Mouse (Mus musculus) limb, embryonic 13.5 days (tissue): ENCODE data around the gene Cd2bp2. TPM values are rescaled to one million over a fixed set of nuclear protein-coding genes. Genes with fewer than 3 reads are reported as not detected.

ENCODE experiments used
- ATAC-seq: fragments of 200-750 bp; cut with Nextera tagmentation; 2 replicates; pipeline ENCODE4 v1.8.0; 2017; ENCODE audit warnings: low read depth, moderate number of reproducible peaks, moderate TSS enrichment; ENCODE audit not compliant: low FRiP score
- H3K27ac ChIP-seq: fragments of 300-500 bp; sonication (generic); 2 replicates; pipeline ENCODE4 v1.5.1; 2015; ENCODE audit warnings: inconsistent platforms, mild to moderate bottlenecking, moderate library complexity
- H3K27me3 ChIP-seq: fragments of 300-500 bp; sonication (generic); 2 replicates; pipeline ENCODE4 v1.6.1; 2015; ENCODE audit warnings: mild to moderate bottlenecking, inconsistent platforms
- H3K36me3 ChIP-seq: fragments of 300-500 bp; sonication (generic); 2 replicates; pipeline ENCODE4 v1.6.1; 2015; ENCODE audit warnings: inconsistent platforms, mild to moderate bottlenecking, moderate library complexity
- H3K4me1 ChIP-seq: fragments of 300-500 bp; sonication (generic); 2 replicates; pipeline ENCODE4 v1.6.1; 2015; ENCODE audit warnings: inconsistent platforms
- H3K4me2 ChIP-seq: fragments of 300-500 bp; sonication (generic); replicated peaks from 2 replicates; pipeline ENCODE4 v1.6.1; 2015; ENCODE audit warnings: inconsistent platforms, mild to moderate bottlenecking, moderate library complexity
- H3K4me3 ChIP-seq: fragments of 300-500 bp; sonication (generic); 2 replicates; pipeline ENCODE4 v1.5.1; 2015; ENCODE audit warnings: moderate library complexity, mild to moderate bottlenecking, inconsistent platforms
- H3K9ac ChIP-seq: fragments of 300-500 bp; sonication (generic); 2 replicates; pipeline ENCODE4 v1.6.1; 2015; ENCODE audit warnings: mild to moderate bottlenecking, inconsistent platforms
- H3K9me3 ChIP-seq: fragments of 300-500 bp; sonication (generic); 2 replicates; pipeline ENCODE4 v1.6.1; 2016; ENCODE audit warnings: inconsistent platforms
- WGBS: fragments of 180-500 bp; shearing (Covaris S2); methylation state at CpG from one replicate; pipeline ENCODE4 v1.1.7; 2015; 5-methylcytosine and 5-hydroxymethylcytosine counted together
- polyA plus RNA-seq: library from polyadenylated mRNA; unstranded; fragments of >200 nt; fragmentation: Nextera tagmentation; extraction: Ambion mirVana; gene quantifications from 2 replicates; pipeline ENCODE4 v1.2.1, GENCODE M21; 2015

Cd2bp2 gene
- polyA plus RNA-seq, 1 experiment from 2014 or later, result 72.4 TPM

DNA sequence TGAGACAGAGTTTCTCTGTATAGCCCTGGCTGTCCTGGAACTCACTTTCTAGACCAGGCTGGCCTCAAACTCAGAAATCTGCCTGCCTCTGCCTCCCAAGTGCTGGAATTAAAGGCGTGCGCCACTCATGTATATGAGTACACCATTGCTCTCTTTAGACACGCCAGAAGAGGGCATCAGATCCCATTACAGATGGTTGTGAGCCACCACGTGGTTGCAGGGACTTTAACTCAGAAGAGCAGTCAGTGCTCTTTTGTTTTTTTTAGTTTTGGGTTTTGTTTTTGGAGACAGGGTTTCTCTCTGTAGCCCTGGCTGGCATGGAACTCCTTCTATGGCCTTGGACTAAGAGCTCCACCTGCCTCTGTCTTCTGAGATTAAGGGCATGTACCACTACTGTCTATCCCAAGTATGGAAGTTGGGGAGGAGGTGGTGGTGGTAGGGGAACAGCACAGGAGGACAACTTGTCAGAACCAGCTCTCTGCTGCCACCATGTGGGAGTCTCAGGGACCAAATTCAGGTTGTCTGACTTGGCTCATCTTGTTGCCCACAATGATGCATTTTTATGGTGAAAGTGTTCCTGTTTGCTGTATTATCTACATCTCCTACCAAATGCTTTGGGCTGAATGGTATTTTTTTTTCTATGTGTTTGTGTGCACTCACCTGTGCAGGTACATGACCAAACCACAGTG lies 32.9 kb upstream of the Cd2bp2 start:
- peaks cover 23% of the 10 kb centered on the region for H3K4me1 ChIP-seq
- H3K36me3 ChIP-seq, result peaks cover 30% of the 10 kb centered on the region
- no peak overlapping the region for H3K9ac ChIP-seq
- no peak overlapping the region for H3K4me3 ChIP-seq
- WGBS, result 69% methylated on average over 4 of the region's 4 CpGs
- H3K27ac ChIP-seq, result no peak overlapping the region
- no peaks in the 10 kb centered on the region for H3K27me3 ChIP-seq
- no peaks in the 10 kb centered on the region for H3K9me3 ChIP-seq
- no peak for ATAC-seq
- H3K4me2 ChIP-seq, result no peak overlapping the region

DNA sequence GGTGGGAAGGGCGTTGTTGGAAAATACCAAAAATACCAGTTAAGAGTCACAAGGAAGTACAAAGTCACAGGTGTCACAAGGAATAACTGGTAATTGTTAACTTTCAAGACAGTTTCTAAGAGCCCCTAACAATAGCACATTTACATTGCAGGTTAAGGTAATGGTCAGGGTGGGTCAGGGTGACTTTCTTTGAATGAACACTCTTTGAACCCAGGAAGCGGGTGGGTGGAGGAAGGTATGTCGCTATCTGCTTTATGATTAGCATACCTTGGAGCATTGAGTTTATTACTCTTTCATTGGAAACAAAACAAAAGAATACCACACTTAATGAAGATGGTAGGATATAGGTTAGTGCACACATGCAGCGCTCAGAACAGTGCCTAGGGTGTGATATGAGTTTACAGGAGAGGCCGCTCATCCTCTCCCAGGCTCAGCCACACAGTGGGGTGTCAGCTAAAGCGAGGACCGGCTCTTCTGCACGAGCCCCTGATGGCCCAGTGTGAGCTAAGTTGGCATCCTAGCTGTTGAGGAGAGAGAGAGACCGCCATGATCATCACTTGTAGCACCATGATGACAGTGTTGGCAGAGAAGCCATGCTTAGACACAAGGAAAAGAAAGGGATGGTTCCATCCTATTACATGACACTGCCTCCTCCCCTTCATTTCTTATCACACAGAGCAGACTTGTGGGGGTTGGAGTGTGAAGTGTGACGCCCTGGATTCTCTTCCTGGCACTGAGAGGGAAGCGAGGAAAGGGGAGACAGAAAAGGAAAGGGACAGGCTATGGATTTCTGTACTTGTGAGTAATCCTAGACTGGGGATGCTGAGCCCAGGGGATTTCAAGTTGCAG lies 29.5 kb upstream of the Cd2bp2 start:
- H3K4me2 ChIP-seq, result no peak overlapping the region
- ATAC-seq, result no peak
- WGBS, result 86% methylated on average over 11 of the region's 11 CpGs

DNA sequence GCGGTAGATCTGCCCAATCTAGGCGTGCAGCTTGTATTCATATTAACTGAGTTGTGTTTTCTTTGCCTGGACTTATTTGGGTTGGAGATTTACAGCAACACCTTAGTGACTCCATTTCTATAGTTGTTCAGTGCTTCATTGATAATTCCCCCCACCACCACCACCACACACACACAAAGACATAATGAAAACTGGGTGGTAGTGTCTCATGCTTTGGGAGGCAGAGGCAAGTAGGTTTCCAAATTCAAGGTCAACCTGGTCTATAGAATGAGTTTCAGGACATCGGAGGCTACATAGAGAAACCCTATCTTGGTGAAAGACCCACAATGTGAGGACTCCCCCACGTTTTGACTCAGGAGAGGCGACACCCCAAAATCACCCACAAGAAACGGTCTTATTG lies 28.8 kb upstream of the Cd2bp2 start:
- H3K27ac ChIP-seq, result no peak overlapping the region

More for the DNA sequence above, 29.5 kb upstream of the Cd2bp2 start:
- H3K36me3 ChIP-seq, result peaks cover 21% of the 10 kb centered on the region
- no peaks in the 10 kb centered on the region for H3K9me3 ChIP-seq
- H3K9ac ChIP-seq, result no peak overlapping the region
- no peaks in the 10 kb centered on the region for H3K27me3 ChIP-seq
- no peak overlapping the region for H3K27ac ChIP-seq
- H3K4me1 ChIP-seq, result peaks cover 7% of the 10 kb centered on the region
- no peak overlapping the region for H3K4me3 ChIP-seq

DNA sequence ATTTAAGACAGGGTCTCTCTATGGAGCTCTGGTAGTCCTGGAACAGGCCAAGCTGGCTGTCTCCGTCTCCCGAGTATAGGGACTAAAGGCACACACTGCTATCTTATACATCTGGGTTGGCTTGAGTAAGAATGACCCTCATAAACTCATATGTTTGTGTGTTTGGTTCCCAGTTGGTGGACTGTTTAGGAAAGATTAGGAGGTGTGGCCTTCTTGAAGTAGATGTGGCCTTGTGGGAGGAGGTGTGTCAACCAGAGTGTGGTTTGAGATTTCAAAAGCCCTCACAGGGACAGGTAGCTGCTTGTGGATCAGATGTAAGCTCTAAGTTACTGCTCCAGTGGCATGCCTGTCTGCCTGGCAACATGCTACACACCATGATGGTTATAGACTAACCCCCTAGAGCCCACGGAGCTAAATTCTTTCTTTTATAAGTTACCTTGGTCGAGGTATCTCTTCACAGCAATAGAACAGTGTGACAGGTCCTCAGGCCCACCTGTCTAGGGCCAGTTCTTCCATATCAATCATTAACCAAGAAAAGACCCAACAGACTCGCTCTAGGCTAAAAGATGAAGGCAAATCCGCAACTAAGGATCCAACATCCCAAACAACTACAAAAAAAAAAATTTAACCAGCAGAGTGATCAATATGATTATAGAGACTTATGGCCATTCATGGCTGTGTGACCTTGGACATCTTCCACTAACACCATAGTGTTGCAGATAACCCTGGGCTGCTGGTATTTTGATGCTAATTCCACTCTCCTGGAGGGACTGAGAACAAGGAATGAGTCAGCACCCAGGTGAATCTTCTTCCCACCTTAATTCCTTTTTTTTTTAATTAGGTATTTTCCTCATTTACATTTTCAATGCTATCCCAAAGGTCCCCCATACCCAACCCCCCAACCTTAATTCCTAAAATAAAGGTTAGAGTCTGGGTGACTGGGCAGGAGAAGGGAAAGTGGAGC lies 27.9 kb upstream of the Cd2bp2 start:
- no peaks in the 10 kb centered on the region for H3K9me3 ChIP-seq
- no peak overlapping the region for H3K27ac ChIP-seq
- no peak overlapping the region for H3K4me2 ChIP-seq
- H3K27me3 ChIP-seq, result no peaks in the 10 kb centered on the region
- no peak overlapping the region for H3K9ac ChIP-seq
- no peak overlapping the region for H3K4me3 ChIP-seq
- no peak for ATAC-seq
- peaks cover 5% of the 10 kb centered on the region; the same call in 1 of the 2 replicates for H3K36me3 ChIP-seq
- whole genome bisulfite sequencing, result 84% methylated on average over 6 of the region's 6 CpGs
- no peaks in the 10 kb centered on the region for H3K4me1 ChIP-seq

More for the DNA sequence above, 28.8 kb upstream of the Cd2bp2 start:
- H3K9me3 ChIP-seq, result no peaks in the 10 kb centered on the region
- 90% methylated on average over 6 of the region's 6 CpGs for WGBS
- no peak overlapping the region for H3K4me2 ChIP-seq
- H3K27me3 ChIP-seq, result no peaks in the 10 kb centered on the region
- H3K4me3 ChIP-seq, result no peak overlapping the region
- H3K4me1 ChIP-seq, result no peaks in the 10 kb centered on the region
- H3K36me3 ChIP-seq, result peaks cover 13% of the 10 kb centered on the region
- ATAC-seq, result no peak
- no peak overlapping the region for H3K9ac ChIP-seq

DNA sequence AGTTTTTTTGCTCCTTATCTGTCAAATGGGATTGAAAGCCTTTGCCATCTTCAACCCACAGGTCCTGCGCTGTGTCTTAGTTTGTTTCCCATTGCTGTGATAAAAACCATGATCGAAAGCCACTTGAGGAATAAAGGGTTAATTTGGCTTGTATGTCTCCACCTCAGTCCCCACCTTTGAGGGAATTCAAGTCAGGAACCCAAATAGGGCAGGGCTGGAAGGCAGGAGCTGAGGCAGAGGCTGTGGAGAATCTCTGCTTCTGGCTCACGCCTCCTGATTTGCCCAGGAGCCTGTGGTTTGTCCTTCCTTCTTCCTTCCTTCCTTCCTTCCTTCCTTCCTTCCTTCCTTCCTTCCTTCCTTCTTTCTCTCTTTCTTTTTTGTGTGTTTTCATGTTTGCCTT lies 27.3 kb upstream of the Cd2bp2 start:
- no peak for ATAC-seq
- H3K9ac ChIP-seq, result no peak overlapping the region
- H3K4me1 ChIP-seq, result no peaks in the 10 kb centered on the region
- H3K4me2 ChIP-seq, result no peak overlapping the region
- H3K4me3 ChIP-seq, result no peak overlapping the region
- no peak overlapping the region for H3K27ac ChIP-seq
- 97% methylated on average over 3 of the region's 3 CpGs for WGBS
- H3K36me3 ChIP-seq, result 0 out of 2 replicates have a peak, but pooled peaks cover 4% of the 10 kb centered on the region
- no peaks in the 10 kb centered on the region for H3K27me3 ChIP-seq
- no peaks in the 10 kb centered on the region for H3K9me3 ChIP-seq

DNA sequence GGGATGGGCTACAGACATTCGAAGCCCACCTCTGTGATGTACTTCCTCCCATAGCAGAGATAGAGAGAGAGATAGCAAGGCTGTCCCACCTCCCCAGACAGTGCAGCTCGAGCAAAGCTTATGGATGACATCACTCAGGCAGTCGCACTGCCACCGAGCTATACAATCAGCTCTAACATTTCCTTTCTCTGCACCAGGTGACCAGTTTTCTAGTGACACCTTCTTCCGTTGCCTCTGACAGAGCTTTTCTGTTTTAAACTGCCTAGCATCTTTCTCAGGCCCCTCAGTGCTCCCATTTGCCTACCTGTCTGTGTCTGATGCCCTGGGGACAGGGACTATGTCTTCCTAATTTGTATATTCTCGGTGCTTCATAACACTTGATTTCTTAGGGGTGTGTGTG lies 24.6 kb upstream of the Cd2bp2 start:
- H3K27me3 ChIP-seq, result no peaks in the 10 kb centered on the region
- H3K27ac ChIP-seq, result no peak overlapping the region
- H3K4me2 ChIP-seq, result no peak overlapping the region
- H3K36me3 ChIP-seq, result 0 out of 2 replicates have a peak, but pooled peaks cover under 1% of the 10 kb centered on the region
- 0 out of 2 replicates have a peak, but pooled peaks cover 3% of the 10 kb centered on the region for H3K4me1 ChIP-seq
- no peak overlapping the region for H3K4me3 ChIP-seq
- no peak overlapping the region for H3K9ac ChIP-seq
- ATAC-seq, result no peak
- no peaks in the 10 kb centered on the region for H3K9me3 ChIP-seq
- 82% methylated on average over 6 of the region's 6 CpGs for WGBS

DNA sequence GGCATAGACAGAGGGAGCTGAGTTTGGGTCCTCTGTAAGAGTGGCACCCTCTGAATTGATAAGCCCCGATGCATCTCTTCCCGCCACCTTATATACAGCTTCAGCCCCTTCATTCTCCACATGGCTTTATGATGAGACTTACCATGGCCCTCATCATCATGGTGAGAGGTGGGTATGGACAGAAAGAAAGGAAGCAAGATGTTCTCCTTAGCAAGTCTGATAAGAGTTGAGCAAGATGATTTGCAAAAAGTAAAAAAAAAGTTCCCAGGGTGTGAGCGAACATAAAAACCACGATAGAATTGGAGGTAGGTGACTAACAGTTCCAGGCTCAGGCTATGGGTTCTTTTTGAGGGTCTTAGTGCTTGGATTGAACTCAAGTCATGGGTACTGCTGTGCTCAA lies 22.8 kb upstream of the Cd2bp2 start:
- Histone ChIP-seq H3K27ac (no peak overlapping the region), H3K4me2 (no peak overlapping the region), H3K9ac (no peak overlapping the region), H3K27me3 (peaks cover 5% of the 10 kb centered on the region; the same call in 1 of the 2 replicates), H3K9me3 (no peaks in the 10 kb centered on the region), H3K4me1 (peaks cover 19% of the 10 kb centered on the region), H3K36me3 (no peaks in the 10 kb centered on the region), H3K4me3 (no peak overlapping the region)
- 94% methylated on average over 4 of the region's 4 CpGs for WGBS
- no peak for ATAC-seq

DNA sequence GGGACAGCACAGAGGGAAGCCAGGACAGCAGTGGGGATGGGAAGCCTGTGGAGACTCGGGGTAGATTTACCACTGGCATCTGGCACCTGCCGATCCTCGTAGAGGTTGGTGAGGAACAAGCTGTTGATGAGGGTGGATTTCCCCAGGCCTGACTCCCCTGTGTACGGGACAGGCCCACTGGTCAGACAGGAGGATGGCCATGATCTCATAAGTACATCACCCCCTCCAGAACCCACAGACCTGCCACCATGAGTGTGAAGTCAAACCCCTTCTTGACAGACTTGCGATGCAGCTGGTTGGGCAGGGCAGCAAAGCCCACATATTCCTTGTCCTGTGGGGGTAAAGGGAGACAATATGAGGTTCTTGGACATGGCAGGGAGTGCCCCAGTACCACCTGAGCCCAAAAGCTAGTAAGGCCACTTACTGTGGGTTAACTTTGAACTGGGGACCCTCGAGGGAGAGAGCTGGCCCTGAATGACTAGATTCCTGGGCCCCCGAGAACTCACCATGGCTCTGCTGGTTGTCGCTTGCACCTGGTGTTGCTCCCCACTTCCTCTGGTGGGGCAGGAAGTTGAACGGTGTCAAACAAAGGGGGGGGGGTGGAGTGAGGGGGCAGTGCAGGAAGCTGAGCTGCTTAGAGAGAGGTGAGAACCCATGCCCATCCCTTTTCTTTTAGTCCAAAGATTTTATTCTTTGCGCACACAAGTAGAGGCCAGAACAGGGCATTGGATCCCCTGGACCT lies 22.2 kb upstream of the Cd2bp2 start:
- Histone ChIP-seq H3K36me3 (no peaks in the 10 kb centered on the region), H3K9ac (no peak overlapping the region), H3K4me3 (no peak overlapping the region), H3K4me2 (no peak overlapping the region), H3K27me3 (peaks cover 9% of the 10 kb centered on the region; the same call in 1 of the 2 replicates), H3K4me1 (peaks cover 19% of the 10 kb centered on the region), H3K9me3 (no peaks in the 10 kb centered on the region), H3K27ac (no peak overlapping the region)
- no peak for ATAC-seq
- WGBS, result 69% methylated on average over 10 of the region's 10 CpGs

DNA sequence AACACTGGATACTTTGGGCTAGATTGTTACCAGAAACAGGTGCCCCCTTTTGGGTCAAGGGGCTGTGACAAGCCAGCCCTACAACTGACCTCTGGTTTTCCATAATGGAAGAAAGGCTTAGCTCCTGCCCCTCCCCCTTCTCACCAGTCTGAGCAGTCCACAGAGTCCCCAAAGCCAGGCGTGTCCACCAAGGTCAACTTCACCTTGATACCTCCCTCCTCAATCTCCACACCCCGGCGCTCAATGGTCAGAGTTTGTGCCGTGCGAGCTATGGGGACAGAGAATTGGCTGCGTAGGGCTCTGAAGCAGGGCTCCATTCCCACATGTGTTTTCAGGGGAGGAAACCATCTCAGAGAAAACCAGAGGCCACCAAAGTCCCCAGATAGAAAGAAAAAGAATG lies 21.6 kb upstream of the Cd2bp2 start:
- 85% methylated on average over 6 of the region's 6 CpGs for WGBS
- Histone ChIP-seq H3K9ac (no peak overlapping the region), H3K27ac (no peak overlapping the region), H3K27me3 (peaks cover 9% of the 10 kb centered on the region; the same call in 1 of the 2 replicates), H3K9me3 (no peaks in the 10 kb centered on the region), H3K36me3 (no peaks in the 10 kb centered on the region), H3K4me3 (no peak overlapping the region), H3K4me2 (no peak overlapping the region), H3K4me1 (peaks cover 19% of the 10 kb centered on the region)
- no peak for ATAC-seq

DNA sequence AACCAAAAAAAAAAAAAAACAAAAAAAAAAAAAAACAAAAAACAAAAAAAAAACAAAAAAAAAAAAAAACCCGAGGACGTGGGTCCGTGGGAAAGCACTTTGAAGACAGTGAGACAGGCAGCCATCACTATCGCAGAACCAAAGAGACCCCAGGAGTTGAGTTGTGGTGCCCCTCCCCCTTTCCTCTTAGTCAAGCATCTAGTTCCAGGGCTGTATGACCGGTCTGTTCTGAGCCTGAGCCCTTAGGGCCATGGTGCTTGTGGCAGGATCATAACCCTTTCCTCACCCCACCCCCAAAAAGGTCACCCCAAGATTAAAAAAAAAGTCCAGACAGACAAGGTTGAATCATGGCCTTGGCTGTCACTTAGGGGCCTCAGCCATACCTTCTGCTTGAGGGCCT lies 20.5 kb upstream of the Cd2bp2 start:
- Histone ChIP-seq H3K27ac (no peak overlapping the region), H3K4me2 (no peak overlapping the region), H3K9me3 (no peaks in the 10 kb centered on the region), H3K4me1 (peaks cover 19% of the 10 kb centered on the region), H3K27me3 (peaks cover 9% of the 10 kb centered on the region; the same call in 1 of the 2 replicates), H3K36me3 (no peaks in the 10 kb centered on the region), H3K9ac (no peak overlapping the region), H3K4me3 (no peak overlapping the region)
- 85% methylated on average over 5 of the region's 5 CpGs for WGBS
- ATAC-seq, result no peak
